Mouse (Mus musculus) forebrain, embryonic 12.5 days (tissue): ENCODE data around the gene Ndufaf5. TPM values are rescaled to one million over a fixed set of nuclear protein-coding genes. Genes with fewer than 3 reads are reported as not detected.

Experiments used
- ATAC-seq: fragments of 200-750 bp; cut with Nextera tagmentation; 2 replicates; pipeline ENCODE4 v1.8.0; 2017; ENCODE audit warnings: moderate TSS enrichment; ENCODE audit not compliant: low FRiP score
- H3K27ac ChIP-seq: fragments of 300-500 bp; sonication (generic); 2 replicates; pipeline ENCODE4 v1.5.1; 2016; ENCODE audit warnings: mild to moderate bottlenecking
- H3K27me3 ChIP-seq: fragments of 300-500 bp; sonication (generic); 2 replicates; pipeline ENCODE4 v1.6.1; 2016; ENCODE audit warnings: mild to moderate bottlenecking
- H3K36me3 ChIP-seq: fragments of 300-500 bp; sonication (generic); replicated peaks from 2 replicates; pipeline ENCODE4 v1.6.1; 2016; ENCODE audit warnings: mild to moderate bottlenecking
- H3K4me1 ChIP-seq: fragments of 300-500 bp; sonication (generic); 2 replicates; pipeline ENCODE4 v1.6.1; 2016
- H3K4me2 ChIP-seq: fragments of 300-500 bp; sonication (generic); 2 replicates; pipeline ENCODE4 v1.6.1; 2016; ENCODE audit warnings: mild to moderate bottlenecking, moderate library complexity
- H3K4me3 ChIP-seq: fragments of 300-500 bp; sonication (generic); replicated peaks from 2 replicates; pipeline ENCODE4 v1.5.1; 2016; ENCODE audit warnings: mild to moderate bottlenecking
- H3K9ac ChIP-seq: fragments of 300-500 bp; sonication (generic); 2 replicates; pipeline ENCODE4 v1.6.1; 2016; ENCODE audit warnings: mild to moderate bottlenecking
- H3K9me3 ChIP-seq: fragments of 300-500 bp; sonication (generic); 2 replicates; pipeline ENCODE4 v1.6.1; 2016
- WGBS: fragments of 180-500 bp; shearing (Covaris S2); methylation state at CpG from one replicate; pipeline ENCODE4 v1.1.7; 2016; 5-methylcytosine and 5-hydroxymethylcytosine counted together
- polyA plus RNA-seq: library from polyadenylated mRNA; unstranded; fragments of >200 nt; fragmentation: Nextera tagmentation; extraction: Ambion mirVana; gene quantifications from 2 replicates; pipeline ENCODE4 v1.2.1, GENCODE M21; 2016

Gene Ndufaf5
- polyA plus RNA-seq, 1 experiment from 2014 or later, result 34.1 TPM

- Histone ChIP-seq H3K27ac (no peak overlapping the region), H3K4me1 (peaks cover 3% of the 10 kb centered on the region; the same call in 1 of the 2 replicates), H3K4me3 (no peak overlapping the region), H3K36me3 (no peaks in the 10 kb centered on the region), H3K27me3 (no peaks in the 10 kb centered on the region), H3K9me3 (no peaks in the 10 kb centered on the region), H3K4me2 (no peak overlapping the region), H3K9ac (no peak overlapping the region)
- 73% methylated on average over 2 of the region's 2 CpGs for whole genome bisulfite sequencing
- no peak for ATAC-seq
Observed at GRCm38 (mm10) chr2:140215415-140215814, 45.0 kb downstream of the Ndufaf5 start.

DNA sequence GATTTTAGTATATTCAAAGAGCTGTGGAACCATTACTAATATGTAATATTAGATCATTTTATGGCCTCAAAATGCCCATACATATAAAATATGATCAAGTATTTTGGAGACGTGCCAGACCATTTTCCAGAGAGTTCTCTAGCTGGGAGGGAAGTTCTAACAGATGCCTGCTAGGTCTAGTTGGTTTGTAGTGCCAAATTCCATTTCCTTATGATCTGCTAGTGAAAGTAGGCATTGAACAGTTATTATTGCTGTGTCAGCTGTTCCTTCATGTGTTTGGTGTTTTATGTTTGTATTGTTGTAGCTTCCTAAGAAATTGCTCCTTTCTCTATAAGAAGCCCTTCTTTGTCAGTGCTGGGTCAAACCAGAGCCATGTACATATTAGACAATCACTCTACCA lies 45.5 kb downstream of the Ndufaf5 start:
- 74% methylated on average over 1 of the region's 1 CpGs for WGBS
- Histone ChIP-seq H3K9me3 (no peaks in the 10 kb centered on the region), H3K9ac (no peak overlapping the region), H3K4me3 (no peak overlapping the region), H3K27ac (no peak overlapping the region), H3K36me3 (no peaks in the 10 kb centered on the region), H3K4me1 (peaks cover 3% of the 10 kb centered on the region; the same call in 1 of the 2 replicates), H3K27me3 (no peaks in the 10 kb centered on the region), H3K4me2 (no peak overlapping the region)
- no peak for ATAC-seq

DNA sequence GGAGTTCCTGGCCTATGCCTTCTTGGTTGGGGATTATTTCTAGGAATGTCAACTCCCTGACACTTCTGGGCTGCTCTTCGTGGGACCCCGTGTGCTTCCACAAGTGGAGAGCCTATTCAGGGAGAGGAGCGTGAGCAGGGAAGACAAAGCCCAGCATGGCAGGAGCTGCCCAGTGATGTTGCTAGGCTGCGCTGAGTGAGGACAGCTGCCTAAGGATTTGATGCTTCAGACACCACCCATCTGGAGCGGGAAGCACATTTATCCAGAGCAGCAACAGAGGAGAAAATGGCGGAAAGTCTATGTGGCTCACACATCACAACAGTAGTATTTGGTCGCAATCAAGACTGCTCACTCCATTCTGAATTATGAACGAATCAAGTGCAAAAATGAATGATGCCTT lies 49.9 kb downstream of the Ndufaf5 start:
- no peak overlapping the region for H3K9ac ChIP-seq
- WGBS, result 61% methylated on average over 8 of the region's 8 CpGs
- no peaks in the 10 kb centered on the region for H3K27me3 ChIP-seq
- no peak overlapping the region for H3K27ac ChIP-seq
- no peaks in the 10 kb centered on the region for H3K9me3 ChIP-seq
- no peak overlapping the region for H3K4me3 ChIP-seq
- ATAC-seq, result no peak
- H3K4me1 ChIP-seq, result peaks cover 3% of the 10 kb centered on the region; the same call in 1 of the 2 replicates
- no peak overlapping the region for H3K4me2 ChIP-seq
- H3K36me3 ChIP-seq, result no peaks in the 10 kb centered on the region

DNA sequence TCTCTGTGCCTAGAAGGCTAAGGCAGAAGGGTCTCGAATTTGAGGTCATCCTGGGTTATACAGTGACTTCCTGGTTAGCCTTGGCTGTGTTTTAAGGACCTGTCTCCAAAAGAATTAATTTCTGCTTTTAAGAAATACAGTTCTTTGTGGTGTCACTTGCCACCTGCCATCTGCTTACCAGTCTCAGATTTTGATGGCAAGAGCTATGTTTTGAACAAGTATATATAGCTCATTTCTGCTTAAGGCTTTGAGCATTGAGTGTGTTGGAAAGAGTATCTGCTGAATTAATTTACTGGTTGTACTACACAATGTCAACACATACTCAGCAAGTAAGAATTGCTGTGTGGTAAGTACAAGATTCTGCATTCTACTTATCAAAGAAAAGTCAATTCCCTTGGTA lies 59.8 kb downstream of the Ndufaf5 start:
- no peak for ATAC-seq
- Histone ChIP-seq H3K4me2 (no peak overlapping the region), H3K36me3 (no peaks in the 10 kb centered on the region), H3K4me3 (no peak overlapping the region), H3K4me1 (no peaks in the 10 kb centered on the region), H3K27ac (no peak overlapping the region), H3K9ac (no peak overlapping the region), H3K9me3 (no peaks in the 10 kb centered on the region), H3K27me3 (no peaks in the 10 kb centered on the region)
- 81% methylated on average over 1 of the region's 1 CpGs for WGBS

DNA sequence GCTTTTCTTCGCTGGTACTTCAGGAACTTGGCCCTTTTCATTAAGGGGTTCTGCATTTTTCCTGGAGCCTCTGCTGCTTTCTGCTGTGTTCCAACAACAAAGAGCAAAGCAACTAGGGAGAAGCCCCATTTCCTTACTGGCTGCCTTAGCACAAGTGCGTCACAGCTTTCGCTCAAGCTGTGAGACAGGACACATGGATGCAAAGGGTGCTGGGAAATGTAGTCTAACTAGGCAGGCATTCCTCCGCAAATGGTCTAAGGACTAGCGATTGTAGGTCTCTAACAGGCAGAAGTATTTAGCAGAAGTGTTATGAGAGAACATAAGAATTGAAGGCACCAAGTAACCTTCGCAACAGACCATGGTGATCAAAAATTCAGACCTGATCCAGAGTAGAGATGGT lies 66.8 kb downstream of the Ndufaf5 start:
- Histone ChIP-seq H3K9ac (no peak overlapping the region), H3K36me3 (no peaks in the 10 kb centered on the region), H3K4me3 (no peak overlapping the region), H3K4me1 (no peaks in the 10 kb centered on the region), H3K4me2 (no peak overlapping the region), H3K9me3 (no peaks in the 10 kb centered on the region), H3K27ac (no peak overlapping the region), H3K27me3 (no peaks in the 10 kb centered on the region)
- 53% methylated on average over 6 of the region's 6 CpGs for WGBS
- peak; percentile 49; the same call in 1 of the 2 replicates for ATAC-seq

- H3K4me3 ChIP-seq, result no peak overlapping the region
- H3K27me3 ChIP-seq, result no peaks in the 10 kb centered on the region
- H3K4me1 ChIP-seq, result peaks cover 4% of the 10 kb centered on the region; the same call in 1 of the 2 replicates
- no peak overlapping the region for H3K9ac ChIP-seq
- H3K9me3 ChIP-seq, result no peaks in the 10 kb centered on the region
- H3K4me2 ChIP-seq, result no peak overlapping the region
- H3K27ac ChIP-seq, result no peak overlapping the region
- peak; percentile 56 for ATAC-seq
- WGBS, result 60% methylated on average over 5 of the region's 5 CpGs
- H3K36me3 ChIP-seq, result no peaks in the 10 kb centered on the region
Observed at GRCm38 (mm10) chr2:140242398-140242797, 71.9 kb downstream of the Ndufaf5 start.

DNA sequence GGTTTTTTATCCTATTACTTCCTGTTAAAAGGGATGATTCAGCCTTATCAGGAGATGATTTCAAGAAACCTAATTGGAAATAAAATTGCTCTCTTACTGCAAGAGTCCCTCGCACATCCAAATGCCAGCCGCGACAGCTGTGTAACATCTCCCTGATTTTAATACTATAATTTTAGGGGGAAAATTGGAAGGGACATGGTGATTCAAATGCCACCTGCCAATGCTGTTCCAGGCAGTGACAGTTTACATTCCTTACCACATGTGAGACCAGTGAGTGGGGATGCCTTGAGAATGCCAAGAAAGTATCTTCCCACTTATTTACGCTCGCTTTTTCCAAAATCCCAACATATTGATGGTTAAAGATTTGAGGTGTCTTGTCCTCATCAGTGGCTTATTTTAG lies 72.7 kb downstream of the Ndufaf5 start:
- Histone ChIP-seq H3K4me1 (peaks cover 4% of the 10 kb centered on the region; the same call in 1 of the 2 replicates), H3K9me3 (no peaks in the 10 kb centered on the region), H3K4me3 (no peak overlapping the region), H3K4me2 (no peak overlapping the region), H3K27me3 (no peaks in the 10 kb centered on the region), H3K9ac (no peak overlapping the region), H3K27ac (no peak overlapping the region), H3K36me3 (no peaks in the 10 kb centered on the region)
- WGBS, result 92% methylated on average over 5 of the region's 5 CpGs
- no peak for ATAC-seq

Other genes starting within 250 kb of the Ndufaf5 start
- gene Tasp1, start 103.8 kb upstream of the Ndufaf5 start, polyA plus RNA-seq, result 16.7 and 19.0 TPM in 2 replicates
- gene Gm17374, start 18.6 kb upstream of the Ndufaf5 start, polyA plus RNA-seq, result not detected in 2 replicates
- gene Esf1, start 85 bp upstream of the Ndufaf5 start, polyA plus RNA-seq, result 31.1 and 34.1 TPM in 2 replicates
- not detected in 2 replicates for gene Sel1l2, start 219.1 kb downstream of the Ndufaf5 start, polyA plus RNA-seq
- 48.8 and 52.0 TPM in 2 replicates for gene Macrod2, start 224.7 kb downstream of the Ndufaf5 start, polyA plus RNA-seq